Mouse (Mus musculus) heart, embryonic 16.5 days (tissue): ENCODE results near the gene Htr3b. TPM values are rescaled to one million over a fixed set of nuclear protein-coding genes. Genes with fewer than 3 reads are reported as not detected.
"Not testable (repeated sequence)": the region's sequence is repeated elsewhere in the genome, so short reads cannot be mapped to it uniquely, and the experiment has no call there.

Source experiments
- ATAC-seq: fragments of 200-750 bp; cut with Nextera tagmentation; replicated peaks from 2 replicates; pipeline ENCODE4 v1.8.0; 2017; ENCODE audit warnings: moderate number of reproducible peaks; ENCODE audit not compliant: insufficient read depth, low FRiP score; ENCODE audit errors: extremely low read depth
- H3K27ac ChIP-seq: fragments of 300-500 bp; sonication (generic); 2 replicates; pipeline ENCODE4 v1.5.1; 2014; ENCODE audit warnings: mild to moderate bottlenecking, low read length, control low read depth, moderate library complexity
- H3K27me3 ChIP-seq: fragments of 300-500 bp; sonication (generic); 2 replicates; pipeline ENCODE4 v1.6.1; 2014; ENCODE audit warnings: low read length, mixed read lengths; ENCODE audit not compliant: control insufficient read depth, insufficient read depth
- H3K36me3 ChIP-seq: fragments of 300-500 bp; sonication (generic); 2 replicates; pipeline ENCODE4 v1.6.1; 2014; ENCODE audit not compliant: control insufficient read depth, insufficient read depth
- H3K4me1 ChIP-seq: fragments of 300-500 bp; sonication (generic); 2 replicates; pipeline ENCODE4 v1.6.1; 2014; ENCODE audit warnings: low read length, mixed read lengths; ENCODE audit not compliant: control insufficient read depth, insufficient read depth
- H3K4me2 ChIP-seq: fragments of 300-500 bp; sonication (generic); 2 replicates; pipeline ENCODE4 v1.6.1; 2014; ENCODE audit warnings: low read depth, mild to moderate bottlenecking, control low read depth, low read length
- H3K4me3 ChIP-seq: fragments of 300-500 bp; sonication (generic); 2 replicates; pipeline ENCODE4 v1.5.1; 2014; ENCODE audit warnings: mild to moderate bottlenecking, control low read depth, low read length
- H3K9ac ChIP-seq: fragments of 300-500 bp; sonication (generic); 2 replicates; pipeline ENCODE4 v1.6.1; 2014; ENCODE audit warnings: low read length, control low read depth
- H3K9me3 ChIP-seq: fragments of 300-500 bp; sonication (generic); replicated peaks from 2 replicates; pipeline ENCODE4 v1.6.1; 2016; ENCODE audit warnings: low read length; ENCODE audit not compliant: control insufficient read depth
- WGBS: fragments of 180-500 bp; shearing (Covaris S2); extraction: QIAGEN DNeasy Blood & Tissue Kit; methylation state at CpG from one replicate; pipeline ENCODE4 v1.1.7; 2014; 5-methylcytosine and 5-hydroxymethylcytosine counted together
- polyA plus RNA-seq: library from polyadenylated mRNA; unstranded; fragments of >200 nt; fragmentation: Nextera tagmentation; extraction: Ambion mirVana; gene quantifications from 2 replicates; pipeline ENCODE4 v1.2.1, GENCODE M21; 2015

Htr3b gene
- polyA plus RNA-seq, 1 experiment from 2014 or later = 0.08 TPM

GRCm38 (mm10) chr9:48984845-48985707 is 20.3 kb upstream of the Htr3b start, which contains the start of gene Usp28:
Usp28 (plus strand) TSS chr9:48985375.
- H3K27ac ChIP-seq = peak within 1 kb of the TSS; percentile 99
- H3K4me2 ChIP-seq = peak within 1 kb of the TSS; percentile 74
- peaks cover 12% of the 10 kb centered on the region for H3K4me1 ChIP-seq
- H3K9ac ChIP-seq = peak within 1 kb of the TSS; percentile 84
- H3K9me3 ChIP-seq = no peaks in the 10 kb centered on the region
- no peaks in the 10 kb centered on the region for H3K36me3 ChIP-seq
- peak; percentile 91 for ATAC-seq
- H3K4me3 ChIP-seq = peak within 1 kb of the TSS; percentile 66
- WGBS = under 1% methylated on average over 88 of the region's 94 CpGs
- H3K27me3 ChIP-seq = no peaks in the 10 kb centered on the region

DNA sequence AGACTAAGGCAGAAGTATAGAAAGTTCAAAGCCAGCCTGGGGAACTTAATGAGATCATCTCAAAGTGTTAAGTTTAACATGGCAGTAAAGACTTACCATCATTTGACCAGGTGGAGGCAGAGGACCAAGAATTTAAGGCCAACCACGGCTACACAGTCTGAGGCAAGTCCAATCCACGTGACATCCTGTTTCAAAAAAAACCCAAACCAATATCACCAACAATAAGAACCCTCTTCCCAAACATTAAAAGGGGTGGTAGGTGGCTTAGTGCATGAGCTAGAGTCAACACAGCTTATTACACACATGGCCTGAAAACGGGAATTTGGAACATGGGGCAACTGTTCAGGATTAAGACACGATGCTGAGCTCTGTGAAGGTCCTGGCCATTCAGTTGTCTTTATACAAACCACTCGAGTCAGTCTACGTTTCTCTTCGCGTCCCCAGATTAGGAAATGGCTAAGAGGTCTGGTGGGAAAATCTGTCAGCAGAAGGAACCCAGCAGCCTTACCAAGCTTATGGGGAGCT is 19.6 kb upstream of the Htr3b start:
- H3K9me3 ChIP-seq = no peaks in the 10 kb centered on the region
- H3K27me3 ChIP-seq = no peaks in the 10 kb centered on the region
- H3K4me1 ChIP-seq = peaks cover 12% of the 10 kb centered on the region
- peak overlapping the region; percentile 74 for H3K4me2 ChIP-seq
- peak overlapping the region; percentile 62 for H3K4me3 ChIP-seq
- 17% methylated on average over 8 of the region's 8 CpGs for WGBS
- H3K36me3 ChIP-seq = no peaks in the 10 kb centered on the region
- peak overlapping the region; percentile 81 for H3K9ac ChIP-seq
- peak overlapping the region; percentile 95 for H3K27ac ChIP-seq
- ATAC-seq = no peak

DNA sequence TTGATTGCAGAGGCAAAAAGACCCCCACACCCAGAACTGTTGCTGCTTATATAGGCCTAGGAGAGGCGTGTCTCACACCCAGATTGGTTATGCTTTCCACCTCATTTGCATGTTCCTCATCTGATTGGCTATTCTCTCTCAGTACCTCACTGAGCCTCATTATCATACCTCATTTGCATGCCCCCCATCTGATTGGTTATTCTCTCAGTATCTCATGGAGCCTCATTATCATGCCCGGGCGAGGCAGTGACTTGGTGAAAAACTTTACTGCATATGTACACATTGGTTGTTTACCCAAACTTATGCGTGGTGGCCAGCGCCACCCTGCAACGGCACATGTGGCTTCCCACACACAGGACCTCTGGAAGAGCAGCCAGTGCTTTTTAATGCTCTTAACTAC is 19.0 kb upstream of the Htr3b start:
- not testable (repeated sequence) for H3K27ac ChIP-seq

DNA sequence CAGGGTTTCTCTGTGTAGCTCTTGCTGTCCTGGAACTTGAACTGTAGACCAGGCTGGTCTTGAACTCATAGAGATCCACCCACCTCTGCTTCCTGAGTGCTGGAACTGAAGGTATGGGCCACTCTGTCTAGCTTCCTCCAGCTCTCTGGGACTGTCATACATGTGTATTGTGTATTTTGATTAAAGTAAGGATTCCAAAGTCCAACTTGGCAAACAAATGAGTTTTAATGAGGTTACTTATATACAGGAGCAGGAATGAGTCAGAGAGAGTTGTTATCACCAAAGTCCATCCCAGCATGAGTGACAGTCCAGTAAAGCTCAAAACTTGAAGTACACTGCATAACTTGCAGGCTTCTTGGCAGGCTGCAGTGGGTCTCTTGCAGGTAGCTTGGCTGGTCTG is 17.0 kb upstream of the Htr3b start:
- Histone ChIP-seq H3K27ac (no peak overlapping the region), H3K4me1 (peaks cover 2% of the 10 kb centered on the region), H3K4me2 (no peak overlapping the region), H3K4me3 (no peak overlapping the region), H3K27me3 (no peaks in the 10 kb centered on the region), H3K36me3 (no peaks in the 10 kb centered on the region), H3K9me3 (no peaks in the 10 kb centered on the region), H3K9ac (no peak overlapping the region)
- ATAC-seq = no peak

More for the DNA sequence above, 19.0 kb upstream of the Htr3b start:
- H3K36me3 ChIP-seq, H3K4me2 ChIP-seq, ATAC-seq, H3K9me3 ChIP-seq, H3K27me3 ChIP-seq, H3K9ac ChIP-seq, H3K4me3 ChIP-seq: not testable (repeated sequence)
- H3K4me1 ChIP-seq = peaks cover 10% of the 10 kb centered on the region
- WGBS = 92% methylated on average over 6 of the region's 6 CpGs

- Histone ChIP-seq H3K9ac (no peak overlapping the region), H3K27me3 (no peaks in the 10 kb centered on the region), H3K27ac (peak overlapping the region; percentile 70), H3K9me3 (no peaks in the 10 kb centered on the region), H3K4me1 (peaks cover 2% of the 10 kb centered on the region), H3K4me3 (no peak overlapping the region), H3K4me2 (no peak overlapping the region), H3K36me3 (no peaks in the 10 kb centered on the region)
- ATAC-seq = no peak
- 29% methylated on average over 3 of the region's 3 CpGs for WGBS
These were observed 16.0 kb upstream of the Htr3b start for GRCm38 (mm10) chr9:48980781-48981180.

- H3K4me2 ChIP-seq = no peak overlapping the region
- no peak overlapping the region for H3K4me3 ChIP-seq
- no peaks in the 10 kb centered on the region for H3K27me3 ChIP-seq
- H3K36me3 ChIP-seq = no peaks in the 10 kb centered on the region
- no peak overlapping the region for H3K9ac ChIP-seq
- no peaks in the 10 kb centered on the region for H3K9me3 ChIP-seq
- 46% methylated on average over 5 of the region's 5 CpGs for WGBS
- ATAC-seq = no peak
- H3K4me1 ChIP-seq = peaks cover 2% of the 10 kb centered on the region
- H3K27ac ChIP-seq = peak overlapping the region; percentile 70
These were observed 15.6 kb upstream of the Htr3b start for GRCm38 (mm10) chr9:48980371-48980770.

- WGBS = 74% methylated on average over 6 of the region's 6 CpGs
- no peaks in the 10 kb centered on the region for H3K36me3 ChIP-seq
- H3K4me3 ChIP-seq = no peak overlapping the region
- no peak overlapping the region for H3K9ac ChIP-seq
- H3K4me1 ChIP-seq = peaks cover 2% of the 10 kb centered on the region
- H3K4me2 ChIP-seq = no peak overlapping the region
- no peaks in the 10 kb centered on the region; the same call in 1 of the 2 replicates for H3K9me3 ChIP-seq
- ATAC-seq = no peak
- H3K27ac ChIP-seq = no peak overlapping the region
- no peaks in the 10 kb centered on the region for H3K27me3 ChIP-seq
These were observed 12.0 kb upstream of the Htr3b start for GRCm38 (mm10) chr9:48976661-48977355.

DNA sequence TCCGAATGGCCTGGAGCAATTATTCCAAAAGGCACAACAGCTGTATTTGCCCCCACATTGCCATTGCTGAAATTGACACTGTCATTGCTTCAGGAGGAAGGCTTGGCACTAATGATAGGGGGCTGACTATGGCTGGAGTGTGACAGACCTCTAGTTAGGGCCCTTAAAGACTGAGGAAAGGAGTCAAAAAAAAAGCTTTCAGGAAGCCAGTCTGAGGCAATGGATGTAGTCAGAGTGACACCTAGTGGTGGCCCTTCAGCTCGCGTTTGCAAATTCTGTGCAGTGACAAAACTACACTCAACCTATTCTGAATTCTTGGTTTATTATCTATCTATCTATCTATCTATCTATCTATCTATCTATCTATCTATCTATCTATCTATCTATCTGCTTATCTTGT is 7.7 kb upstream of the Htr3b start:
- no peaks in the 10 kb centered on the region for H3K36me3 ChIP-seq
- no peaks in the 10 kb centered on the region for H3K27me3 ChIP-seq
- no peaks in the 10 kb centered on the region for H3K4me1 ChIP-seq
- H3K27ac ChIP-seq = no peak overlapping the region
- ATAC-seq = no peak
- H3K4me2 ChIP-seq = no peak overlapping the region
- H3K9me3 ChIP-seq = no peaks in the 10 kb centered on the region; the same call in 1 of the 2 replicates
- H3K9ac ChIP-seq = no peak overlapping the region
- 33% methylated on average over 3 of the region's 3 CpGs for WGBS
- no peak overlapping the region for H3K4me3 ChIP-seq

- no peak for ATAC-seq
- no peaks in the 10 kb centered on the region for H3K9me3 ChIP-seq
- H3K27ac ChIP-seq = no peak overlapping the region
- peaks cover 5% of the 10 kb centered on the region for H3K4me1 ChIP-seq
- WGBS = 29% methylated on average over 7 of the region's 7 CpGs
- no peaks in the 10 kb centered on the region for H3K36me3 ChIP-seq
- no peak overlapping the region for H3K4me2 ChIP-seq
- no peak overlapping the region for H3K4me3 ChIP-seq
- no peak overlapping the region for H3K9ac ChIP-seq
- H3K27me3 ChIP-seq = peaks cover 15% of the 10 kb centered on the region
These were observed 2.7 kb downstream of the Htr3b start for GRCm38 (mm10) chr9:48962131-48962530.
